Mouse (Mus musculus): ENCODE results near the gene Mad1l1. TPM values are rescaled to one million over a fixed set of nuclear protein-coding genes. Genes with fewer than 3 reads are reported as not detected.

Gene Mad1l1
- total RNA-seq, 2 experiments from 2014 or later: 20.1 to 20.7 TPM

DNA sequence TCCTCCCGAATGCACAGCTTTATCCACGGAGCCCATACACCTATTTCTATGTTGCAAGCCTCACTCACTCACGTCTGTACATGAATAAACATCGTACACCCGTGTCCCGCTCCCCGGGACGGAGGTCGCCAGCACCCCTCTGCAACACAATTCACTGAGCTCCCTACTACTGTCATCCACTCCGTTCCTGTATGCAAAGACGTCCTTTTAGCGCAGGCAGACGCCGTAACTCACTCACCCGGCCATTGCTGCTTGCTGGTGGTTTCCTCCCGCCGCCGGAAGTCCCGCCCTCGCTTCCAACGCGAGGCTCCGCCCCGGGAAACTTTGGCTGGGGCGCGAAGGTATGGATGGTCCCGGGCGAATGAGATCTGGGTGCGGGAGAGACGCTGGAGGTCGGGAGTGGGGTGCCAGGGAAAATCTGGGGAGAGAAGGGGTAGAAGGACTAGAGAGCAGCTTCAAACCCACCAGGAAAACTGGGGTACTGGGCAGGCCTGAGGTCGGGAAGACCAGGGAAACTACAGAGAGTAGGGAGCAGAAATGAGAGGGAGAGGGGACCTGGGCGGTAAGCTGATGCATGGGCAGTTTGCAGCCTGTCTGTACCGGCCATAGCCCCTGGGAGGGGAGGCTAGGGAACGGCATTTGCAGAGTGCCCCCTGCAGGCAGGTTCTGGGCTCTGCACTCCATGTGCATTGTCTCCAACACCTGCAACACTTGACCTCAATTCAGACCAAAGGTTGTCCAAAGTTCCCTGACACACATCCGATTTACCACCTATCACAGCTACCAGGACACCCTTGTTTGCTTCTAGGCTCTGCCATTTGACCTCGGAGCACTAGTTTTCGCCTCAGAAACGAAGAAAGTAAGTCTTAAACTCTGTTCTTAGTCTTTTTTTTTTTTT is 10.5 kb upstream of the Mad1l1 start, which contains the start of gene Mrm2:
TSS of gene Mrm2 (minus strand) at position 284 of the 898 bp plus-strand sequence.
- DNase-seq (ENCODE audit: low spot score in 2 of 2): peak; percentile 75 to 83

DNA sequence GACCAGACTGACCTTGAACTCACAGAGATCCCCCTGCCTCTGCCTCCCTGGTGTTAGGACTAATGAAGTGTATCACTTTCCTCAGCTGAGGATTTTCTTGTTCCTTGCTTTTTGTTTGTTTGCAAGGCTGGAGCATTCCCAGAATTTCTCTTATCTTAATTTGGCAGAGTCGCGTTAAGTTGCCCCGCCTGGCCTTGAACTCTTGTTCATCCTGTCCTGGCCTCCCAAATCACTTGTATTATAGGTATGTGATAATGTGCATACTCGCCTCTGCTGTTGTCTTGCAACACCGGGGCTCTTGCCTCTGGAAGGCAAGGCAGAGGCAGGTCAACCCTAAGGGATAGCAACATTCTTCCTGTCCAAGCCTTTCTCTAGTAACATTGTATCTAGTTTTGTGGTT is 2.7 kb upstream of the Mad1l1 start:
- DNase-seq (ENCODE audit: low spot score in 2 of 2): no peak

DNA sequence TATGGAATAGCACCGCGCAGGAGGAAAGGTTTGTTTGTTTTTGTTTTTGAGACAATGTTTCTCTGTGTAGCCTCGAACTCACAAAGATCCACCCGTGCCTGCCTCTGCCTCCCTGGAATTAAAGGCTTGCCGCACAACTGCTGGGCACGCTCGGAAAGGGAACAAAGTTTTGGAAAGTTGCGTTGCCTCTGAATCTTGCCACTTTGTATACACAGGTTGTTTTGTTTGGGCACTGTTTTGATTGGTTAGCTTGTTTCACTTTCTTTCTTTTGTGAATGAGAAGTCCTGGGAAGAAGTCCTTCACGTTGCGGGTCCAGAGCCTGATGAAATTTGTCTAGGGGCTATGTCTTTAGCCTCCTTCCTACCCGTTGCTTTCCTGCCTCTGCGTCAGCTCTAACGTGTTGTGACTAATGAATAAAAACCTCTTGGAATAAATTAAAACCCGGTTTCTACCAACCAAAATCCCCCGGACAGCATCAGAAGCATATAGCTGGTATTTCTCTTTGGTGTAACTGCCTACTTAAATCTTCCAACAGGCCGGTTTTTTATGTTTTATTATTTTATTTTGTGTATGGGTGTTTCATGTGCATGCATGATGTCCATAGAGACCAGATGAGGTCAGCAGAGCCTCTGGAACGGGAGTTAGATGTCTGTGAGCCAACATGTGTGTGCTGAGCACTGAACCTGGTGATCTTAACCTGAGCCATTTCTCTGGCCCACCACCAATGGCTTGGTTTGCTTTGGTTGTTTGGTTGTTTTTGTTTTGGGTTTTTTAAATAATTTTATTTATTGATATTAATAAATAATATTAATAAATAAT is 614 bp upstream of the Mad1l1 start:
- DNase-seq (ENCODE audit: low spot score in 2 of 2): no peak

DNA sequence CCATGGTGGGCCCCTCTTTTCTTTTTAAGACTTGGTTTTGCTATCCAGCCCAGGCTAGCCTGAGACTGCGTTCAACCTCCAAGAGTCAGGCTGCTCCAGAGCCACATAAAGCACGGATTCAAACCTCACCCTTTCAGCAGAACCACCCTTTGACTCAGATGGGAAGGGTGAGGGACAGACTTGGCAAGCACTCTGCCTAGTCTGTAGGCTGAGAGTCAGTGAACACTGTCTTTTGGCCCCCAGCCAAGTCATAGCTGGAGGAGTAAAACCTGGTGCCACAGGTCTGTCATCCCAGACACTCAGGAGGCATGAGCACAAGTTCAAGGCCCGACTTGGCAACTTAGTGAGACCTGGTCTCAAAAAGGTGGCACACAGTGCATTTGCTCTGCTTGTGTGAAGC is 4.6 kb downstream of the Mad1l1 start:
- DNase-seq (ENCODE audit: low spot score in 2 of 2): no peak

DNA sequence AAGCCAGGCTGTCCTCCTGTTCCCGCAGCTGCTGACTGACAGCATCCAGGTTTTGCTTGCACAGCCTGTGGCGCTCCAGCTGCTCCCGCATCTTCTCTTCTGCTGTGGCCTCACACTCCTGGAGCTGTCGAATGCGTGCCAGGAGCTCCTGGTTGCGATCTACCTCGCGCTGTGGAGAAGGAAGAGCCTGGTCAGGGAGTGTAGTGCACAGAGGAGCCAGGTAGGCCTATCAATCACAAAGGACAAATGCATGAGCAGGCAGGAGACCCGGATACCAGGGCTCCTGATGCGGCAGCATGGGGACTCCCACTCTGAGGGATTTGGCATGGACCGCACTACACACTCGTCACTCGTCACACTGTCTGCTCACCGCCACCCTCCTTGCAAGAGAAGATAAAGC is 13.8 kb downstream of the Mad1l1 start:
- DNase-seq (ENCODE audit: low spot score in 2 of 2): no peak

DNA sequence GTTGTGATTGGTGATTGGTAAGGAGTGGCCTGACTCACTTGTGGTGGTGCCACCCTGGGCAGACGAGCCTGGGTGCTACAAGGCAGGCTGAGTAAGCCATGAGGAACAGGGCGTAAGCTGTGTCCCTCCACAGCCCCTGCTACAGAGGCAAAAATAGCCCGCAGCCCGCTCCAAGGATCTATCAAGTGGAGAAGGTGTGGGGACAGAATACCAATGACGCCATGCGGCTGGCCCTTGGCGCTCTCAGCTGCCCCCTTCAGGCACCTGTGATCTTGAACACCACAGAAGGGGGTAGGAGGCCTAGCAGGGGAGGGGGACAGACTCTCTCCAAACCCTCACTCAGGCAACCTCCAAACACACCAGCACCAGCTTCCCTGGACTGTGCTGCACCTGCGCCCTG is 15.3 kb downstream of the Mad1l1 start:
- DNase-seq (ENCODE audit: low spot score in 2 of 2): no peak

DNA sequence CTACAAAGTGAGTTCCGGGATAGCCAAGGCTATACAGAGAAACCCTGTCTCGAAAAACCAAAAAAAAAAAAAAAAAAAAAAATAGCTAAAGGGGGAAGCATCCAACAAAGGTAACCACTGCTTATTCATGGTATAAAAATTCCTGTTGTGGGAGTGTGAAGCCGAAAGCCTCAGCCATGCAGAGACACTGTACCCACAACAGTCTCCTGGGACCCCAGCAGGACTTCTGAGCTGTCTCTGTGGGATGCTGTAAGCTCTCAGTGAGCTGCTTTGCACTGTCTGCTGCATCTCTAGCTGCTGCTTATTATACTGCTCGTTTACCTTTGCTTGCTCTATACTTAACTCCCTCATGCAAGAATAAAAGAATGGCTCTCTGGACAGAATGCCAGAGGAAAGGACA is 23.1 kb downstream of the Mad1l1 start:
- no peak for DNase-seq (ENCODE audit: low spot score in 2 of 2)

DNA sequence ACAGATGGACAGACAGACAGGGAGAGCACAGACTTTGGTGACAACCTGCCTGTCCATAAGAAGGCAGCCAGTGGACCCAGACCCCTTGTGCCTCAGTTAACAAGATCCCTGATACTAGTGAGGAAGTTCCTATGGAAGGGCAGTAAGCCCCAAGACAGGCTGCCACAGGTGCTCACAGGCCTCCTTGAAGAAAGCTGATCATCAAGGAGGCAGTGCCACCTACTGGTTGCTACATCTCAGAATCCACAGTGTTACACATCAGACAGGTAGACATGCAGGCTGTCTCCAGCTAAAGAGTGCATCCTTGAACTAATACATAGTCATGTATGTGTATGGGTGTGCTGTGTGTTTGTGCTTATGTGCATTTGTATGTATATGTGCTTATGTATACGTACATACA is 29.2 kb downstream of the Mad1l1 start:
- peak; percentile 56 to 75 for DNase-seq (ENCODE audit: low spot score in 2 of 2)

DNA sequence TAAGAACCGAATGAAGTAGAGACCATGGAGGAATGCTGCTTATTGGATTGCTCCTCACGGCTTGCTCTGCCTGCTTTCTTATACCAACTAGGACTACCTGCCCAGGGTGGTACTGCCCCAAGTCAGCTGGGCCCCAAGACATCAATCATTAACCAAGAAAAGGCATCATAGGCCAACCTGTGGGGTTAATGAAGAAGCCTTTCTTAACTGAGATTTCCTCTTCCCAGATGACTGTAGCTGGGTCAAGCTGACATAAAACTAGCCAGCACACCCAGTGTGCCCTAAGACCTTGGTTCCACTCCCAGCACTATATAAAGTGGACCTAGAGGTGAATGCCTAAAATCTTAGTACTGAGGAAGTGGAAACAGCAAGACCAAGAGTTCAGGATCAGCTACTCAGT is 32.2 kb downstream of the Mad1l1 start:
- no peak for DNase-seq (ENCODE audit: low spot score in 2 of 2)

DNA sequence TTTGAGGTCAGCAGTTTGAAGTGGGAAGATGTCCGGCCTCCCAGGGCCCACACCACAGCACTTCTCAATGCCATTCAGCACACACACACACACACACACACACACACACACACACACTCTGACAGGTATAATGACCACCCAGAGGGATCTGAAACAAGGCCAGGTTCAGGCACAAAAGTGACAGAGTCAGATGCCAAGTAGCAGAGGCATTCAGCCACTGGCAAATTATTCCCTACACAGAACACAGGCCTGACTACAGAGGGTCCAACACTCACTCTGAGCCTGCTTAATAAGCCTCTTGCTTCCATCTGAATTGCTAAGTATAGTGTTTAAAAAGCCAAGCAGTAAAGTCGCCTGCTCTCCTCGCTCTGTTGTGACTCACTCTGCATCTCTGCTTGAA is 33.1 kb downstream of the Mad1l1 start:
- peak in 1 of 2 experiments; percentile 47 for DNase-seq (ENCODE audit: low spot score in 2 of 2)

DNA sequence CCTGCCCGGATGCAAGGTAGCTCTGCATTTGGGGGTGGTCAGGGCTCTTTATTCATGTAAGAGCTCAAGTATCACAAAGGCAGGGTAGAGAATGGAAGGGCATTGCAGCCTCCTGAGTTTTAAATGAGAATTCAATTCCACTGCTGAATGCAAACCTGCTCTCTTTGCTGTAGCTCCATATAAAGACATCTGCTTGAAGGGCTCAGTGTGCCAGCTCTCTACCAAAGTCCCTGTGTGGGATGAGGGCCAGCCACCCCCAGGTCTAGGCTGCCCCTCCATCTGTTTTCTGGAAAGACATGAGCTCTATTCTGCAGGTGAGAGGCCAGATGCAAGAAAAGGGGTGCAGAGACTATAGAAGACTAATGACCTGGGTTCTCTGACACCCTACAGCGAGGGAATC is 36.6 kb downstream of the Mad1l1 start:
- no peak for DNase-seq (ENCODE audit: low spot score in 2 of 2)

DNA sequence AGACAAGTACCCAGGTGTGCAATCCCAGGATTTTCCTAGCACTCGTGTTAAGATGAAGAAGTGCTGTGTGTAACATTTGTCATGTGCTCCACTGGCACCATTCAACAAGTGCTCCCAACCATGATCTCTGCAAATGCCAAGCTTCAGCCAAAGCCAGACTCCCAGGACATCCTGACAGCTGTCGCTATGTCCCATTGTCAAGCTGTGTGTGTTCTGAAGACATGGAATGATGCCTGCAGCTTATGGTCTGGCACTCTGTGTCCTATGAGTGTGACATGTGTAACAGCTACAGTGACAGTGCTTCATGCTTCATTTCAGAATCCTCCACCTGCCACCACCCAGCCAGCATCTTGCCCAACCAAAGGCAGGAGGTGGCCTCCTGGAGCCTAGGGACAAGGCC is 37.3 kb downstream of the Mad1l1 start:
- DNase-seq (ENCODE audit: low spot score in 2 of 2): no peak

DNA sequence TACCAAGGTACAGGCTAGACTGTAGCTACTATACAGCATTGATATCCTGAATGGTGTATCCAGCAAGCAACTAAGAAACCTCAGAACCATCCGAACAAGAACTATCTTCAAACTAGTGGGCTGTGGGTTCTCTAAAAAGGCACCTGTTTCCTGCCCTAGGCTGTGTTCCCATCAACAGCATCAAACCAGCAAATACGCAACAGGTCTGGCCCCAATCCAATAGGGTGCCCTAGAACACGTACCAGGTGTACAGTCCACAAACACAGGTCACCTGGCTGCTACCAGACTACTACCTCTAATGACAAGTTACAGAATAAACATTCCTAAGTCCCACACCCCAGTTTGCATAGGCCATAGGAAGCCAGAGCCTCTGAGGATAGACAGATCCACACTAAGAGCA is 38.5 kb downstream of the Mad1l1 start:
- no peak for DNase-seq (ENCODE audit: low spot score in 2 of 2)

DNA sequence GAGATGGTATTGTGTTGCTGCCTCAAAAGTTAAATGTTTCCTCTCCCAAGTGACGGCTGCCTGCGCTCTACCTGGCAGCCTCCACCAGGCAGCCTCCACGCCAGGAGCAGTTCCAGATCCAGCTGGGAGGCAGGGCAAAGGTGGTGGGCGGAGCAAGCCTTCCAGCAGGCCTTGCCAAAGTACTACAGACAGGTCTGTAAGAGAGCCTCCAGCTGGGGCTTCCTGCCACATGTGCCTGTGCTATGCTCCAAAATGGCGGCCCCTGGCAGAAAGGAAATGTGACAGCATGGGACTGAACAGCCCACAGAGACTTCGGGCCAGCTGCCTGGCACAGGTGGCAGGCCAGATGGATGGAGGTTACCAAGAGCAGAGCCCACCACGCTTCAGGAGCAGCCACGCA is 39.0 kb downstream of the Mad1l1 start:
- DNase-seq (ENCODE audit: low spot score in 2 of 2): peak; percentile 43

DNA sequence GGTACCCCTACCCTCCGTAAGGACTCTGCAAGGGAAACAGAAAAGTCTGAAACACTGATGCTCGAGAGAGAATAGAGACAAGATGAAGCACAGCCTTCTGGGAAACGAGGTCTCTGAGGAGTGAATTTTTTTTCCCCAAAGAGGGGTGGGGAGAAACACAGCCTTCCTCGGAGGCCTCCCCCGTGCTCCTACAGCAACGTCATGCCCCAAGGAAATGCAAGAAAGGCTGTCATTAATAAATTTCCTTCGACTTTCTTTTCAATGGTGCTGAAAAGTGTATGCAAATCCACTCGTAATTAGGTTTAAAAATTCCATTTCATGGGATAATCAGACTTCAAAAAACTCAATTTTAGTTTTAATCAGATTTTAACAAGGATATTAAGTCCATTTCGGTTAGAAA is 41.1 kb downstream of the Mad1l1 start:
- DNase-seq (ENCODE audit: low spot score in 2 of 2): no peak

DNA sequence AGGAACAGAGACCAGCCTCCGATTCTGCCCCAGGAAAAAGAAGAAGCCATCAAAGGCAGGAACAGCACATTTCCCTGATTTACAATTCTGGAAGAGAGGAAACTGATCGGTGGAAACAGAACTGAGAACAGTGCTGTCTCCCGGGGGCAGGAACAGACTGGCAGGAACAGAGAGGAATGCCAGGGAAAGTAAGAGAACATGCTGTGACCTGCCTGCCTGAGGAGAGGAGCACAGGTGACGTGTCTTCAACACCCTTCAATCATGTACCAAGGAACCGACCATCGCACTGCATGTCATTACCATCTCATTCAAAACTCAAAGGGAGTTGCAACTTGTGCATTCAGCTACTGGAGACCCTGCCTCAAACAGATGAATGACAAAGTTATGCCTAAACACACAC is 44.6 kb downstream of the Mad1l1 start:
- DNase-seq (ENCODE audit: low spot score in 2 of 2): no peak

DNA sequence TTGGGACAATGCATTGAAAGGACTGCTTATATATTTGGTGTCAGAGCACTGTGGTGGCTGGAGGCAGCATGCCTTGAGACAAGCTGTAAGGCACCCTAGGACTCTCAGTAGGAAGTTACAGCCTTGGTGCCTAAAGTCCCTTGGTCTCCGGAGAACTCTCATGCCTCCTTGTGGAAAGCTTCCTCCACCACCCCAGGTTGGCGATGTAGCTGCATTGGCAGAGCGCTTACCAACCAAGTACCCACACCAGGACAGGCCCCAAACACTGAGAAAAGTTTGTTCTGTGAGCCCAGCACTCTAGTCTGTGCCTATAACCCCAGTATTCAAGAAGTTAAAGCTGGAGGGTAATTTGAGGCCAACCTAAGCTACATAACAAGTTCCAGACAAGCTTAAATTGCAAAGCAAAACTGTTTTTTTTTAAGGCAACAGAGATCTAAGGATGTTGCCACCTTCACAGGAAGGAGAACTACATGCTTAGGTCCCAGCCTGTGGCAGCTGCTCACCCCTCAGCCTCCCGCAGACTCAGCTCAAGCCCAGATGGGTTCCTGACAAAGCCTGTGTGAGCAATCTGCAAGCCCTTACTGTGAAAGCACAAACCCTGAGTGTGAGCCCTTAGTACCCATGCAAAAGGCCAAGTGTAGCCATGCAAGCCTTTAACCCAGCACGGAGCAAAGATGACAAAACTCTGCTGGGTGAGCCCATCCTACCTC is 50.2 kb downstream of the Mad1l1 start:
- no peak for DNase-seq (ENCODE audit: low spot score in 2 of 2)

DNA sequence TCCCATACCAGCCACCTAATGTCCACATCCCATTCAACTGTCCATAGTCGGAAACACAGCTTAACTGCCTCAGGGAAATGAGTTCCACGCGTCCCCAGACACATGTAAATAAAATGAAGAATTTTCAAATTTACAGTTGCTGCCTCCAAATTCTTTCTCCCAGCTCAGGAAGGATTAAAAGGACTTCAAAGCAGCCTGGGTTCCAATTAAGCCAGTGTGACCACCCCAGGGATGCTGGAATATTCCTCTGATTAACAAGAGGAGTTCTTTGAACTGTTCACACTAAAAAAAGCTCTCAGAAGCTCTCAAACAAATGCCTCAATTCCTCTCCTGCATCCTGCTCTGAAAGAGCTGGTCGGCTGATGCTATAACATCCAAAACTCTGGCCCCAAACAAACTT is 53.0 kb downstream of the Mad1l1 start:
- no peak for DNase-seq (ENCODE audit: low spot score in 2 of 2)

DNA sequence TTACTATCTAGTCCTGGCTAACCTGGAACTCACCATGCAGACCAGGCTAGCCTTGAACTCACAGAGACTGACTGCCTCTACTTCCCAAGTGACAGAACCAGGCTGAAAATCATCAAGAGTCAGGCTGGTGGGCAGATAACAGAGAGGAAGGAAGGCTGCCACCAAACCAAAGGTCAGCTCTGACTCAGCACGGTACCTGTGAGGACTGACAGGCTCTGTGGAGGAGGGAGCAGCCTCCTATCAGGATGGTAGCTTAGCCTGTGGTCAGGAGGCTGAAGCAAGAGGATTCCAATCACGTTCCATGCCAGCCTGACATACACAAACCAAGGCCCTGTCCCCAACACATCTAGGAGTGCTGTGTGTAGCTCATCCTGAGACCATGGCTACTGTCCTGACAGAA is 54.3 kb downstream of the Mad1l1 start:
- no peak for DNase-seq (ENCODE audit: low spot score in 2 of 2)

DNA sequence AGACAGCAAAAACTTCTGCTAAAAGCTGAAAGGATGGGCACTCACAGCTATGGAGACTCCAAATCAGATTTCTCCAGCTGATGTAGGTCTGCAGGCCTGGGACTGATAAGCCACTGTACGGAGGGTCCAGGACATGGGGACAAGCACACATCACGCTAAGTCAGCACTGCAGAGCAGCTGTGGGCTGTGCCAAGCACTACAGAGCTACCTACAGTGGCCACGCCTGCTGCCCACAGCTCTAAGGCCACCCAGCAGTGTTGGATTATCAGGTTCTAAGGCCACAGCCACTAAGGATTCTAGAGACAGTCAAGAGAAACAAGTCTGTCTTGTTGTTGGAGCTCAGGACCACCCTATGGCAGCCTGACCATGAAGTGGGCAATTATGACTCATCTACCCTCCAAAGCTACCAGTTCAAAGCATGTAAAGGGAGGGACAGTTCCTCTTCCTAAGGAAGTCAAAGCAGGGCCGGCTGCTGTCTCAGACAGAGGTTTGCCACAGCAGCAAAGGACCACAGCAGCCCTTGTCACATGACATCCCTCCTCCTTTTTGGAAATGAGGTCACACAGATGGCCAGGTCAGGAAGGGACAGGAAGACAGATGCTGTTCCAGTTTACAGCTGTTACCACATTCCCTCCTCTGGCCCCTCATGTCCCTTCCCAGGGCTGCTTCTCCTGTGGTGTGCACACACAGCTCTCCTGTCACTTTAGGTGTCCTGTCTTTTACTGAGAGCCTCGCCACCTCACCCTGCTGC is 56.4 kb downstream of the Mad1l1 start:
- DNase-seq (ENCODE audit: low spot score in 2 of 2): no peak

All from layer of hippocampus, postnatal 10 days (tissue).